Mouse (Mus musculus) layer of hippocampus, adult 18-20 months (tissue): ENCODE measurements at regions not wholly inside any gene's neighbourhood (a gene's known extent, or its start where the extent isn't known, plus 50 kb on each side); places are given as distances from the start of the nearest gene placed in this dataset.
A peak's percentile ranks its signal among the peaks of the same experiment; 100 is the strongest.

ENCODE experiments used
- DNase-seq, 2 experiments: peaks; one replicate each; pipeline ENCODE4 v3.0.0; 2022; ENCODE audit warnings: low spot score in 2 of 2

- DNase-seq = no peak
Observed at GRCm38 (mm10) chr17:58503612-58504011, 487.6 kb downstream of the Pdzph1 start.

- peak in 1 of 2 experiments; percentile 39 for DNase-seq
Observed at GRCm38 (mm10) chr17:58468920-58469319, 522.3 kb downstream of the Pdzph1 start.
